Mouse (Mus musculus) kidney, embryonic 16.5 days (tissue): ENCODE measurements at regions not wholly inside any gene's neighbourhood (a gene's known extent, or its start where the extent isn't known, plus 50 kb on each side); places are given as distances from the start of the nearest gene placed in this dataset.

Experiments used
- ATAC-seq: fragments of 200-750 bp; cut with Nextera tagmentation; 2 replicates; pipeline ENCODE4 v1.8.0; 2017; ENCODE audit warnings: moderate TSS enrichment; ENCODE audit not compliant: low FRiP score, low TSS enrichment
- H3K27ac ChIP-seq: fragments of 300-500 bp; sonication (generic); 2 replicates; pipeline ENCODE4 v1.5.1; 2014; ENCODE audit warnings: low read length
- H3K27me3 ChIP-seq: fragments of 300-500 bp; sonication (generic); 2 replicates; pipeline ENCODE4 v1.6.1; 2014; ENCODE audit warnings: low read length, control low read depth, mixed read lengths; ENCODE audit not compliant: insufficient read depth
- H3K36me3 ChIP-seq: fragments of 300-500 bp; sonication (generic); 2 replicates; pipeline ENCODE4 v1.6.1; 2014; ENCODE audit warnings: low read length, control low read depth, mixed read lengths; ENCODE audit not compliant: insufficient read depth
- H3K4me1 ChIP-seq: fragments of 300-500 bp; sonication (generic); 2 replicates; pipeline ENCODE4 v1.6.1; 2014; ENCODE audit warnings: low read length, control low read depth, mixed read lengths; ENCODE audit not compliant: insufficient read depth
- H3K4me2 ChIP-seq: fragments of 300-500 bp; sonication (generic); replicated peaks from 2 replicates; pipeline ENCODE4 v1.6.1; 2014; ENCODE audit warnings: low read depth, low read length
- H3K4me3 ChIP-seq: fragments of 300-500 bp; sonication (generic); 2 replicates; pipeline ENCODE4 v1.5.1; 2014; ENCODE audit warnings: mild to moderate bottlenecking, low read length
- H3K9ac ChIP-seq: fragments of 300-500 bp; sonication (generic); replicated peaks from 2 replicates; pipeline ENCODE4 v1.6.1; 2014; ENCODE audit warnings: low read length
- H3K9me3 ChIP-seq: fragments of 300-500 bp; sonication (generic); 2 replicates; pipeline ENCODE4 v1.6.1; 2016; ENCODE audit warnings: low read length, control low read depth
- WGBS: fragments of 180-500 bp; shearing (Covaris S2); extraction: QIAGEN DNeasy Blood & Tissue Kit; methylation state at CpG from one replicate; pipeline ENCODE4 v1.1.7; 2014; 5-methylcytosine and 5-hydroxymethylcytosine counted together

- Histone ChIP-seq H3K27ac (no peak overlapping the region), H3K36me3 (no peaks in the 10 kb centered on the region), H3K27me3 (peaks cover 32% of the 10 kb centered on the region), H3K4me2 (no peak overlapping the region), H3K9me3 (no peaks in the 10 kb centered on the region), H3K4me3 (no peak overlapping the region), H3K4me1 (no peaks in the 10 kb centered on the region), H3K9ac (no peak overlapping the region)
- whole genome bisulfite sequencing = 70% methylated on average over 10 of the region's 10 CpGs
- ATAC-seq = no peak
Measured at GRCm38 (mm10) chrX:167052456-167052855, 156.7 kb downstream of the Tmsb4x start.

GRCm38 (mm10) chrX:167050066-167050465 is 159.0 kb downstream of the Tmsb4x start:
- no peak overlapping the region; the same call in 1 of the 2 replicates for H3K27ac ChIP-seq
- no peaks in the 10 kb centered on the region for H3K4me1 ChIP-seq
- H3K27me3 ChIP-seq = peaks cover 29% of the 10 kb centered on the region
- H3K4me2 ChIP-seq = no peak overlapping the region
- 93% methylated on average over 4 of the region's 4 CpGs for WGBS
- H3K9ac ChIP-seq = no peak overlapping the region
- H3K4me3 ChIP-seq = no peak overlapping the region
- H3K36me3 ChIP-seq = no peaks in the 10 kb centered on the region
- no peaks in the 10 kb centered on the region for H3K9me3 ChIP-seq
- no peak for ATAC-seq

GRCm38 (mm10) chrX:167049191-167049968 is 159.7 kb downstream of the Tmsb4x start:
- Histone ChIP-seq H3K27ac (no peak overlapping the region; the same call in 1 of the 2 replicates), H3K27me3 (peaks cover 30% of the 10 kb centered on the region), H3K36me3 (no peaks in the 10 kb centered on the region), H3K9ac (no peak overlapping the region), H3K4me3 (no peak overlapping the region), H3K4me1 (no peaks in the 10 kb centered on the region), H3K4me2 (no peak overlapping the region), H3K9me3 (no peaks in the 10 kb centered on the region)
- ATAC-seq = no peak
- WGBS = 69% methylated on average over 5 of the region's 5 CpGs

- Histone ChIP-seq H3K4me3 (no peak overlapping the region), H3K27ac (no peak overlapping the region), H3K9me3 (peaks cover under 1% of the 10 kb centered on the region; the same call in 1 of the 2 replicates), H3K9ac (no peak overlapping the region), H3K36me3 (no peaks in the 10 kb centered on the region), H3K4me1 (0 out of 2 replicates have a peak, but pooled peaks cover under 1% of the 10 kb centered on the region), H3K4me2 (no peak overlapping the region), H3K27me3 (peaks cover 7% of the 10 kb centered on the region; the same call in 1 of the 2 replicates)
- ATAC-seq = no peak
Measured at GRCm38 (mm10) chrX:167037971-167038370, 171.1 kb downstream of the Tmsb4x start.

GRCm38 (mm10) chrX:167036355-167036754 is 172.8 kb downstream of the Tmsb4x start:
- Histone ChIP-seq H3K9me3 (no peaks in the 10 kb centered on the region), H3K4me3 (no peak overlapping the region), H3K36me3 (no peaks in the 10 kb centered on the region), H3K4me1 (0 out of 2 replicates have a peak, but pooled peaks cover 2% of the 10 kb centered on the region), H3K4me2 (no peak overlapping the region), H3K27me3 (peaks cover 11% of the 10 kb centered on the region; the same call in 1 of the 2 replicates), H3K27ac (no peak overlapping the region), H3K9ac (no peak overlapping the region)
- no peak for ATAC-seq
- WGBS = 5% methylated on average over 1 of the region's 1 CpGs

GRCm38 (mm10) chrX:167035639-167036038 is 173.5 kb downstream of the Tmsb4x start:
- H3K9ac ChIP-seq = no peak overlapping the region

GRCm38 (mm10) chrX:167033091-167033490 is 176.0 kb downstream of the Tmsb4x start:
- Histone ChIP-seq H3K36me3 (no peaks in the 10 kb centered on the region), H3K4me2 (no peak overlapping the region), H3K4me3 (no peak overlapping the region), H3K9ac (no peak overlapping the region), H3K27ac (peak overlapping the region; percentile 75), H3K9me3 (no peaks in the 10 kb centered on the region), H3K4me1 (0 out of 2 replicates have a peak, but pooled peaks cover 2% of the 10 kb centered on the region), H3K27me3 (peaks cover 16% of the 10 kb centered on the region; the same call in 1 of the 2 replicates)
- WGBS = 78% methylated on average over 2 of the region's 2 CpGs
- no peak for ATAC-seq

More at GRCm38 (mm10) chrX:167035639-167036038, 173.5 kb downstream of the Tmsb4x start:
- H3K36me3 ChIP-seq = no peaks in the 10 kb centered on the region
- H3K27me3 ChIP-seq = peaks cover 16% of the 10 kb centered on the region; the same call in 1 of the 2 replicates
- no peak for ATAC-seq
- no peak overlapping the region for H3K4me2 ChIP-seq
- H3K4me3 ChIP-seq = no peak overlapping the region
- no peak overlapping the region for H3K27ac ChIP-seq
- 0 out of 2 replicates have a peak, but pooled peaks cover 2% of the 10 kb centered on the region for H3K4me1 ChIP-seq
- no peaks in the 10 kb centered on the region for H3K9me3 ChIP-seq

- Histone ChIP-seq H3K4me2 (no peak overlapping the region), H3K4me1 (0 out of 2 replicates have a peak, but pooled peaks cover 2% of the 10 kb centered on the region), H3K27ac (peak overlapping the region; percentile 75), H3K9ac (no peak overlapping the region), H3K4me3 (no peak overlapping the region), H3K9me3 (no peaks in the 10 kb centered on the region), H3K27me3 (peaks cover 16% of the 10 kb centered on the region; the same call in 1 of the 2 replicates), H3K36me3 (no peaks in the 10 kb centered on the region)
- 48% methylated on average over 2 of the region's 3 CpGs for WGBS
- peak; percentile 51 for ATAC-seq
Measured at GRCm38 (mm10) chrX:167032586-167032985, 176.5 kb downstream of the Tmsb4x start.

- Histone ChIP-seq H3K27ac (0 out of 2 replicates have a peak overlapping the region, but pooled peaks have one; percentile 44), H3K9ac (no peak overlapping the region), H3K9me3 (no peaks in the 10 kb centered on the region), H3K27me3 (peaks cover 17% of the 10 kb centered on the region; the same call in 1 of the 2 replicates), H3K36me3 (no peaks in the 10 kb centered on the region), H3K4me3 (no peak overlapping the region), H3K4me2 (no peak overlapping the region), H3K4me1 (0 out of 2 replicates have a peak, but pooled peaks cover 2% of the 10 kb centered on the region)
- 89% methylated on average over 2 of the region's 2 CpGs for WGBS
- ATAC-seq = no peak
Measured at GRCm38 (mm10) chrX:167031543-167031942, 177.6 kb downstream of the Tmsb4x start.

- Histone ChIP-seq H3K27me3 (peaks cover 21% of the 10 kb centered on the region; the same call in 1 of the 2 replicates), H3K4me1 (no peaks in the 10 kb centered on the region), H3K4me2 (no peak overlapping the region), H3K4me3 (no peak overlapping the region), H3K27ac (no peak overlapping the region), H3K36me3 (no peaks in the 10 kb centered on the region), H3K9me3 (no peaks in the 10 kb centered on the region), H3K9ac (no peak overlapping the region)
- no peak for ATAC-seq
- WGBS = 62% methylated on average over 2 of the region's 2 CpGs
Measured at GRCm38 (mm10) chrX:167015602-167016001, 193.5 kb downstream of the Tmsb4x start.
